Mouse (Mus musculus): ENCODE results near the gene Disp2.

Gene Disp2

DNA sequence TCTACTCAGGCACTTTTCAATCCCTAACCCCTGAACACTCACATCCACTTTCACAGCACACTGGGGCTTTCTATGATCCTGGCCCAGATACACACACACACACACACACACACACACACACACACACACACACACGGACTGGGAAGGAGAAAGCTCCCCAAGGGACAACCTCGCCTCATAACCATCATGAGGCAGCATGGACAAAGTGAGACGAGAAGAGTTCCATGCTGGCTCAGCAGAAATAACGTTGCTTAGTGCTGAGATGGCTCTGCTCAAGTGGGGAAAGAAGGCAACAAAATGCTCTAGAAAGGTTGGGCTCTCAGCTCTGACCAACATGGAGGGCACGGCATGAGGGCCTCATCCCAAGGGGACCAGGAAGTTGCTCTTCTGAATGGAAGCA, 61.7 kb downstream of the Disp2 start:
- no peak for DNase-seq (ENCODE audit: low read depth, low spot score)

GRCm38 (mm10) chr2:118841774-118842173, 62.3 kb downstream of the Disp2 start:
- DNase-seq (ENCODE audit: low read depth, low spot score): no peak

DNA sequence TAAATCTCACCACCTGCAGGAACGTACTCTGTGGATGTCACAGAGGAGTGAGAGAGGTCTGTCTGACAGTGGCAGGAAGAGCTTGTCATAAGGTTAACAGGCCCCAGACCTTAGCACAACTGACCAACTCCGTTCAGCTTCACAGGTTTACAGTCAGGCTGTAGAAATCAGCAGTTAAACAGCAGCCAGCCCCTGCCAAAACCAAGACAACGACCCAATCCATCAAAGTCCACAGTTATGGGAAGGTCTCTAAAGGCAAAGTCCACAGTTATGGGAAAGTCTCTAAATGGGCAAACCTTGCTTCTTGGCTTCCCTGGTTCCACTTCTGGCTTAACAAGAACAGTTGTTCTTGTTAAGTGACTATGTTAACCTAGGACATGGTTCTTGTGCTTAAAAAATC, 64.9 kb downstream of the Disp2 start:
- DNase-seq (ENCODE audit: low read depth, low spot score): no peak

DNA sequence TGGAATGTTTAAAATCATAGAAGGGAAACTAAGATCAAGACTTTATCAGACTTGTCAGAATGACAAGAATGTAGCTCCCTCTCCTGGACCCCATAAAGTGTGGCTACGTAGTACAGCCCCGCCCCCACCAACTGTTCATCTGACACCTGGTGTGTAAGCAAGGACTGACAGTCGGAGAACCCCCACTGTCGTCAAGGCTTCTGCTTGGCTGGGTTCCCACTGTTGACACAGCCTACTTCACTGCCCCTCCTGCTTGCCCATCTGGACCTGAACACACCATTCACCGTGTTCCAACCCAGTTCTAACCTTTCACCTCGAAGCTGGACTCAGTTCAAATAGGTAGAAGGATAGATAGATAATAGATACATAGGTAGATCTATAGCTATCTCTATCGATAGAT, 66.7 kb downstream of the Disp2 start:
- DNase-seq (ENCODE audit: low read depth, low spot score): no peak

GRCm38 (mm10) chr2:118851756-118852155, 72.2 kb downstream of the Disp2 start:
- no peak for DNase-seq (ENCODE audit: low read depth, low spot score)
